Mouse (Mus musculus): Measurements from ENCODE around the gene Rnf38. TPM values are rescaled to one million over a fixed set of nuclear protein-coding genes. Genes with fewer than 3 reads are reported as not detected.

Gene Rnf38
- total RNA-seq, 2 experiments from 2014 or later: 60.7 to 68.6 TPM

DNA sequence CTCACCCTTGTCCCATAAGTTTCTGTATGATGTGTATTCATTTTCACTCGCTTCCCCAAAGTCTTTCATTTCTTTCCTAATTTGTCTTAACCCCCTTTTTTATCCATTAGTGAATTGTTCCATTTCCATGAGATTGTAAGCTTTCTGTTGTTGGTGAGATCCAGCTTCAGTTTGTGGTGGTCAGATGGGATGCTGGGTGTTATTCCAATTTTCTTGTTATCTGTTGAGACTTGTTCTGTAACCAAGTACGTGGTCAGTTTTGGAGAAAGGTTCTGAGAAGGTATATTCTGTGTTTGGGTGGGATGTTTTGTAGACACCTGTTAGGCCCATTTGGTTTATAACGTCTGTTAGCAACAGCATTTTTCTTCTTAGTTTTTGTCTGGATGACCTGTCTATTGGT, 148.0 kb downstream of the Rnf38 start:
- no peak for DNase-seq (ENCODE audit: low spot score in 2 of 2)
- intact Hi-C loops (cut with DNase I): no loop called here

DNA sequence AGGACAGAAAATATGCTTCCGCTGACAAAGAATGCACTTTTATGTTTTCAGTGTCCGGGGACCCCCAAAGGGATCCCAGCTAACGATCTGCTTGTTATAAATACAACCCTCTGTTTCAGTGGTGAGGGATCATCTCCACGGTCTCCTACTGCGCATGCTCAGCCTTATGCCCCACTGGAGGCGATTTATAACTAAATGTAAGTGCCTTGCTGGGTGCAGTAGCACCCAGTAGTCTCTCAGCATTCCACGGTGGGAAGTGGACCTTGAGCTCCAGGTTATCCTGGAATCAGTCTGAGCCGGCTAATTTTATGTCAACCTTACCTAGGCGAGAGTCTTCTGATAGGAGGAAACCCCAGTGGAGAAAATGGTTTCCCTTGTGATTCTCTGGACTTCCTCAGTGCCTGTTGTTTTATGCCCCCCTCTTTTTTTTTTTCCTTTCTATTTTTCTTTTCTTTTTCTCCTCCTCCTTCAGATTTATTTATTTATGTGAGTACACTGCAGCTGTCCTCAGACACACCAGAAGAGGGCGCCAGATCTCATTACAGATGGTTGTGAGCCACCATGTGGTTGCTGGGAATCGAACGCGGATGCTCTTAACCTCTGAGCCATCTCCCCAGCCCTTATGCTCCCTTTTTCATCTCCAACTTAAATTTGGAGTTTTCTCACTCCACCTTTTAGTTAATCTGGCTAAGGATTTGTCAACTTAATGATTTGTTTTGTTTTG, 148.8 kb downstream of the Rnf38 start:
- intact Hi-C loops (cut with DNase I): no loop called here
- no peak for DNase-seq (ENCODE audit: low spot score in 2 of 2)

DNA sequence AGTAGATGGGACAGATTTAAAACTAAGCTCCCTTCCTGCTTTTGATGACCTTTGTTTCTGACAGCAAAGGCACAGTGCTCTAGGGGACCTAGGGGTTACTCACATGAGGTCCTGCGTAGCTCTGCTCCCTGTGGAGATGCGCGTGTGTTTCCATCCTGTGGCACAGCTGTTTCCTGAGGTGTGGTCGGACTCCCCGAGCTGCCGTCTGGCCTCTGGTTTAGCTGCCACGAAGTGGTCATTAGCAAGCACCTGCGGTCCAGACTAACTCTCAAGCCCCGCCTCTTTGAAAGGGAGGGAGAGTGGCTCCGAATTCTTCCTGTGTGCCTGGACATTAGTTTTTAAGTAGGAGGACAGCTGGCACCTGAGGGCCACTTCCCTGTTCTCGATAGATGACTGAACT, 149.6 kb downstream of the Rnf38 start, which contains the start of gene Gne:
Gene Gne (minus strand): TSS at position 233 of the 400 bp plus-strand sequence.
- intact Hi-C loops (cut with DNase I): no loop called here
- DNase-seq (ENCODE audit: low spot score in 2 of 2): no peak

DNA sequence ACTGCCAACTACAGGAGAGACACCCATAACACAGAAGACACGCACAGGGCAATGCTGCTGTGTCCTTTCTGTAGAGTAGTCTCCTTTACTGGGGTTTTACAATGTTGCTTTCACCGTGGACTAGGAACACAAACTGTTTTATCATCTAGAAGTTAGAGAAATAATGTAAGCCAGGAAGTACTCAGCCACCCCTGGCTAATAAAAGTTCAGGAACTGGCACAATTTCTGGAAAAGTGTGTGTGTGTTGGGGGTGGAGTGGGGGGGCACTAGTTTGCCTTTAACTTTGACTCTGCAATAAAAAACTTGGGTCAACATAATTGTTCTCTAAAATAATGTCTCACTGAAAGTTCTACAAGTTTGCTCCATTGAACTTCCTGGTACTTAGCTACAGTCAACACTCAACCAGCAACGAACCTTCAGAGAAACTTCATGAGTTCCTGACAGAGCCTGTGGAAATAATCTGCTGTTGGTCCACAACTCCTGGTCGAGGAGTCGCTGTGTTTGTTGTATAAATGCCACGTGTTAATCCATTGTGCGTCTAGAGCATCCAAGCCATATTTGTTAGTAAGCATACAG, 155.1 kb downstream of the Rnf38 start:
- DNase-seq (ENCODE audit: low spot score in 2 of 2): no peak
- intact Hi-C loops (cut with DNase I): no loop called here

Small RNA genes lying within 50 kb of the gene (microRNA-seq; reads per million reads assigned to microRNA genes)
- 0 reads per million in 2 experiments for gene Mir5106

Other genes starting within 250 kb of the Rnf38 start
- 100 to 1,000 TPM; 280 to 281 TPM for gene Clta, start 229.3 kb downstream of the Rnf38 start, total RNA-seq (2021)
- gene Gne, start 149.6 kb downstream of the Rnf38 start, total RNA-seq (2021): 10 to 100 TPM; 42.9 to 49.7 TPM
- under 1 TPM; 0.46 to 0.69 TPM for gene Melk, start 67.1 kb upstream of the Rnf38 start, total RNA-seq (2021)

Data from left cerebral cortex, postnatal 25 days (tissue).